Mouse (Mus musculus): ENCODE data around the gene Adamtsl4.

DNA sequence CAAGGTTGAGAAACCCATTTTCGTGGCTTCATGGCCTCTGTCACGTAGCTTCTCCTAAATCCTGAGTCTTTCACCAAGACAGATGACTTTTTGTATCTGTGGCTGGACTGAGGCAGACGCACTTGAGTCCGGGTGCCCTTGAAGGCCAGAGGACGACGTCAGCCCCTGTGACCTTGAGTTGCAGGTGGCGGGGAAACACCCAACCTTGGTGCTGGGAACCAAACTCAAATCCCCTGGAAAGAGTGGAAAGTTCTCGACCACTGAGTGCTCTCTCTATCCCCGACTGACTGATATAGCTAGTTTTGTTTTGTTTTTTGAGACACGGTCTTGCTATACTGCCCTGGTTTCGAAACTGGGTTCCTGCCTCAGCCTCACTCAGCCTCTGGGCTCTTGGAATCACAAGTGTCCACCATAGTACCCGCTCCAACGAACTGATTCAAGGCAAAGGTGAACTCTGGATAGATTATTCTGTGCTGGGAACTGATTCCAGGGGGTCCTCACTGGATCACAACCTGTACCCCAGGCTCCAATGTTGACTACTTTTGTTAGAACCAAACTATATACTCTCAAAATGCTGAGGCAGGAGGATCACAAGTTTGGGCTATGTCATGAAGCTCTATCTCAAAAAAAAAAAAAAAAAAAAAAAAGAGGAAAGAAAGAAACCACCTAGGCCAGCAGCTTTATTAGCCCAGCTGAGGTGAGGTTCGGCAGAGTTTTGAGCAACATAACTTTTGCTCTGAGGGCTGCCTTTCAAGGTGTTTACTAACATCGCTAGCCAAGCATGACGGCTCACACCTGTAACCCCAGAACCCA lies 36.1 kb downstream of the Adamtsl4 start:
- TF ChIP-seq CTCF (IDR thresholded peaks at IDR 0.05; ENCODE audit: borderline replicate concordance, control insufficient read depth, extremely low read depth, insufficient read depth, low read length, poor library complexity) (no peak), POLR2A (IDR thresholded peaks at IDR 0.05; ENCODE audit: control insufficient read depth, extremely low read depth, insufficient read depth, low read length, poor library complexity) (no peak)

Data from thymus, adult 2 months (tissue).